Mouse (Mus musculus) brain, adult 2 months (tissue): Measurements from ENCODE around the gene Atad1.
"Not testable (repeated sequence)": the region's sequence is repeated elsewhere in the genome, so short reads cannot be mapped to it uniquely, and the experiment has no call there.

Experiments
- DNase-seq: peaks from one replicate; pipeline ENCODE4 v3.0.0; 2011; ENCODE audit warnings: low read depth, low spot score

Gene Atad1

DNA sequence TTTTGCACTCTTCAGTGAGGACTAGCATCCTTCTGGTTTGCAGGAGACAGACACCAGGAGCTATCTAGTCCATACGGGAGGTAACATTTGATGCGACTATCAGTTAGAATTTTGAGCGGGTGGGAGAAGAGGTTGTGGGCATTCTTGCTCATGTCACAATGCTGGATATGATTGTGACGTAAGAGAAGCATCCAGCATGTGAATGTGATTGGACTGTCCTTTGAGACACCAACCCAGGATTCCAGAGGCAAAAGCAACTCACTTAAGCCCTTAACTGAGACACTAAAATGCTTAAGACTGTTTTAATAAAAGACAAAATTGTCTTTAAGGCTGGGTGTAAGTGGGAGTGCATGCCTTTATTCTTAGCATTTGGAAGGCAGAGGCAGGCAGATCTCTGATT, at the start of gene Atad1:
Atad1 (minus strand) TSS at position 101 of the 400 bp plus-strand sequence.
- no peak for DNase-seq

DNA sequence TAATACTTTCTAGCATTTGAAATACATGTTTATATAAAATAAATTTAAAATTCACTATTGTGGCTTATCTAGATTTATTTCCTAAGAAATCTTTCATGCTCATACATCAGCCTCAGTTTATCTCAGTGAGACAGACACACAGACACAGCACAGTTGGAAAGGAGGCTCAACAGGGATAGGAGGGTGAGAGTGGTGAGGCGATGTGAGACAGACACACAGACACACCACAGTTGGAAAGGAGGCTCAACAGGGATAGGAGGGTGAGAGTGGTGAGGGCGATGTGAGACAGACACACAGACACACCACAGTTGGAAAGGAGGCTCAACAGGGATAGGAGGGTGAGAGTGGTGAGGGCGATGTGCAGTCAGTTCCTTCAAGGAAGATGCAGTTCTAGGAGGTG, 48.4 kb upstream of the Atad1 start:
- not testable (repeated sequence) for DNase-seq

DNA sequence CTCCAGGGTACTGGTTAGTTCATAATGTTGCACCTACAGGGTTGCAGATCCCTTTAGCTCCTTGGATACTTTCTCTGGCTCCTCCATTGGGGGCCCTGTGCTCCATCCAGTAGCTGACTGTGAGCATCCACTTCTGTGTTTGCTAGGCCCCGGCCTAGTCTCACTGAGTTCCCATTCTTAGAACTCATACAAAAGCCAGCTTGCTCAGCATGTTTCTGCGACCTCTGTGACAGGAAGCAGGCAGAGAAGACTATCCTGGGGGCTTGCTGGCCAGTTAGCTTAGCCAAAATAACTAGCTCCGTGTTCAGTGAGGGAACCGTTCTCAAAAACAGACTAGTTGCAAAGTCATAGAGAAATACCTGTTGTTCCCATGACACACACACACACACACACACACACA, 47.8 kb upstream of the Atad1 start:
- DNase-seq = peak; percentile 30

DNA sequence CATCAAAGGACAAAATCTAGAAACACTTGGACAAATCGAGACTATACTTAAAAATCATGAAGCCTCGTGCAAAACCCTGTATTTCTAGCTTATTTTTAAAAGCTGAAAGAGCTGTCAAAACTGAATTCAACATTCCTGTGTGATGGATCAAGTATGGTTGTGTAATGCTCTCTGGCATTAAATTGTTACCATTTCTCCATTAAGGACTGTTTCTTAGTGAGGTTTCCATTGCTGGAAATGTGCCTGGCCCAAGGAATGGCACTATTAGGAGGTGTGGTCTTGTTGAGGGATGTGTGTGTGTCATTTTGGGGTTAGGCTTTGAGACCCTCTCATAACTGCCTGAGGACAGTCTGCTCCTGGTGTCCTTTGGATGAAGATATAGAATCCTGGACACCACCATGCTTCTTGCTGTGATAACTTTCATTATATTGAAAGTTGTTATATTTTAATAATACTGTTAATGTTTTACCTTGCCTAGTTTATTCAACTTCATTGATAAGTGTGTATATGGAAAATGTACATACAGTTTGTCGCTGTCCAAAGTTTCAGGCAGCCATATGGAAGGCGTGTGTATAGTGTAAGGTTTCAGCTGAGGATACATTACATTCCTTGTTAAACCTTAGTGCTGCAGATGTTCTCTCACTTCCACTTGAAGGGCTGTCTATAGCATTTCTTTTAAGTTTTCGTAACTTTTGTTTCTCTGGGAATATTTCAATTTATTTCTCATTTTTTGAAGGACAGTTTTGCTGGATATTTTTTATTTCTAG, 41.9 kb upstream of the Atad1 start:
- no peak for DNase-seq

DNA sequence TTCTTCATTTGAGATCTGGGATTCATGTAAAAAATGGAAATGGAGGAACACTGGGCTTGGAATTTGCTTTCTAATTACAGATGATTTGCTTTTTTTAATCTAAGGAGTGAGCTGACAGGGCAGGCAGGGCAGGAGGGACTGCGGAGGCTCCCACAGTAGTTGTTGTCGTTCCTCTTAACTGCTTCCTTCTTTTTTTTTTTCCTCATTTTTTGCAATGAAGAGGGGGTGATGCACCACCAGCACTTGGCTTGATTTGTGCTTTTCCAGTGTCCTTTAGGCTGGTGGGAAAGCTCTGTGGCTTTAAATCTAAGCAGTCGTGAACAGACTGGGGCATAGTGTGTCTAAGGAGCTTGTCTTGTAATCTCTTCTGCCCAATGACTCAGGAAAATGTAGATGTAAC, 39.5 kb upstream of the Atad1 start:
- DNase-seq = no peak

DNA sequence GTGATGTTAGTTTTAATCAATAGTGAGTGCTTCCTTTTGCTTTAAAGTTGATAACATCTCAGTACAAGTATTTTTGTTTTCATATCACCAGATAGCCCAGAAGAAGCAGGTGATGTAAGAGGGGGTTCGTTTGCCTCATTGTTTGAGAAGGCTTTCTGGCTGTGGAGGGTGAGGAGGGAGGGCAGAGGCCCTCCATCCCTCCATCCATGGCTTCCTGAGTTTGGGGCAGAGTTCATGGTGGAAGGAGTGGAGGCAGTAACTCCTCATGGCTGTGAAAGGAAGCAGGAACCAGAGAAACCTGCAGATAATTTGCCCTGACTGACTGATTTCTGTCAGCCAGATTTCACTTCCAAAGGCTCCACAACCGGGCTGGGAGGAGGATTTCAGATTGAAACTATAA, 38.8 kb upstream of the Atad1 start:
- no peak for DNase-seq

DNA sequence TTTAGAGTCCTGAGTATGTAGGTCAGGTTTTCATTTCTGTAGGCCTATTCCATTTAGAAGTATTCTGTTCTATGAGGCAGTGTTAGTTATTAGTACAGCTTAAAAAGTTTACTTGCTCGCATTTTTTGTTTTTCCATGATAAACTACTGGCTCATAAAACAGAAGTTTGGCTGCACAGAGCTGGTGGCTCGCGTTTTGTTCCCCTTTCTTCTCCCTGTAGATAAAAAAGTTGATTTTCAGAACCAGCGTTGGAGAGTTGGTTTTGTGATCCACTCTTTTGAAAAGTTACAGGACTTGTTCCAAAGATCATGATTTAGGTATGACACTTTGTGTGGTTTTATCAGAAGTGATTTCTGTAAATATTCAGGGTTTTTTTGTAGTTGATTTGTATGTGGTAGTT, 22.9 kb upstream of the Atad1 start:
- no peak for DNase-seq

DNA sequence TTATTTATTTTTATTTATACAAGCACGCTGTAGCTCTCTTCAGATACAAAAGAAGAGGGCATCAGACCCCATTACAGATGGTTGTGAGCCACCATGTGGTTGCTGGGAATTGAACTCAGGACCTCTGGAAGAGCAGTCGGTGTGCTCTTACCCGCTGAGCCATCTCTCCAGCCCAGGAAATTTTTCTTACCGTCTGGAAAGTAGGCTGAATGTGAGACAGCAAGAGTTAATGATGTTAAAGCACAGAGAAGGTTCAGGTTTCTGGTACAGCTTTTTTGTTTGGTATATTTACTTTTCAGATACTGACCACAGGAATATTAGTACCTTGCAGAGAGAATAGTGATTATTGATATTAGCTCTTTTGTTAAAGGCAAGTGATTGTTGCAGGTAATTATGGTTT, 21.6 kb upstream of the Atad1 start:
- DNase-seq = no peak

DNA sequence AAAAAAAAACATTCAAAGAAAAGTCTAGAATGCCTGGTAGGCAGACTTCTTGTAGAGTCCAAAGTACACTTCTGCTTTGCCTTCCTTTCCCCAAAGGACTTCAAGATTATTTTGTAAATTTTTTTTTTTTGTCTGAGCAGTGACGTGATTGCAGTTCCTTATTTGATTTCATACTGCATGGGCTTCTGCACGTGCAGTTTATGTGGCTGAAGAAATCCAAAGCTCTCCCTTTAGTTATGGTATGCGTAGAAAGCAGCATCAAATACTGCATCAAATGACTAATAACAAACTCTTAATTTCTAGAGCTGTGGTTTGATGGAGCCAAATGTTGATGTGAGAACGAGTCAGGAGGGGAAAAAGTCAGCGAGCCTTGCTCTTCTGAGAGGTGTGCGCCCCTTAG, 20.9 kb upstream of the Atad1 start:
- DNase-seq = no peak

DNA sequence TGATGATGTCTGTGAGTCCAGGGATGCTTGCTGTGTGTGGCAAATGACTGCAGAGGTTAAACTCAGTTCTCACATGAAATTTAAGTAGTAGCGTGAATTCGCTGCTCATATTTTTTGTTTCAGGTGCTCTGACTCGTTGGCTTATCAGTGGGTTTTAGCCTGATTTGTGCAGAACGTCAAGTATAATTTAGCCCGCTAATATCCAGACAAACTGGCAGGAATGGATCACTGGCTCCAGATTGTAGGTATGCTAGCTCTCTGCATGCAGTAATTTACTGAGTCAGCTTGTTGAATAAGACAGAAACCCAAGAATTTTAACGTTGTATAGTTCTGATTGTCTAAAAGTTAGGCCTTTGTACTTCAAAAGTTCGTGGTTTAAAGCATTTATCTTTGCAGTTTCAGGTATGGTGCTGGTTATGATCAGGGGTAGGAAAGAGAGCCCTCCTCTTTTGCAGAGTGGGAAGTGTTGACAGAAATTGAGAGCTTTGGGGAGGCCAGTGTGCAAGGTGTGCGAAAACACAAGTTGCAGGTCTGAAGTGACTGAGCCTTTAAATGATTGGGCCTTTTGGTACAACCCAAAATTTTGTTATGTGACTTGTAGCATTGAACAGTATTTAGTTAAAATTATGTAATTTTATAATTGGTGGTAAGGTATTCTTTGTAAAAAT, 19.9 kb upstream of the Atad1 start:
- DNase-seq = no peak

DNA sequence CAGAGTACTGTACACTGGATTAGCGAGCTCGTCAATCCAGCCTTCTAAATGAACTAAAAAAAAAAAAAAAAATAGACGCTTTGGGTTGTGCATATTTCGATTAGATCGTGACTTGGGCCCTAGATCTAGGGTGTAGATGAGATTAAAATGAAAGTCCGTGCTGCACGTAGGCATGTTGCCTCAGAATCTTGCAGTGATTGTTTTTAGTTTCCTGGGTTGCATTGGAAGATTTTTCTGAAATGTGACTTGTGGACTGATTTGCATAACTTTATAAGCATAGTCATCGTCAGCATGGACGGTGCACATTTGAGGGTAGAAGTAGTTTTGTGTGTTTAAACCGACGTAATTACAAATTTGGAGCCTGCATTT, 19.2 kb upstream of the Atad1 start:
- DNase-seq = no peak

DNA sequence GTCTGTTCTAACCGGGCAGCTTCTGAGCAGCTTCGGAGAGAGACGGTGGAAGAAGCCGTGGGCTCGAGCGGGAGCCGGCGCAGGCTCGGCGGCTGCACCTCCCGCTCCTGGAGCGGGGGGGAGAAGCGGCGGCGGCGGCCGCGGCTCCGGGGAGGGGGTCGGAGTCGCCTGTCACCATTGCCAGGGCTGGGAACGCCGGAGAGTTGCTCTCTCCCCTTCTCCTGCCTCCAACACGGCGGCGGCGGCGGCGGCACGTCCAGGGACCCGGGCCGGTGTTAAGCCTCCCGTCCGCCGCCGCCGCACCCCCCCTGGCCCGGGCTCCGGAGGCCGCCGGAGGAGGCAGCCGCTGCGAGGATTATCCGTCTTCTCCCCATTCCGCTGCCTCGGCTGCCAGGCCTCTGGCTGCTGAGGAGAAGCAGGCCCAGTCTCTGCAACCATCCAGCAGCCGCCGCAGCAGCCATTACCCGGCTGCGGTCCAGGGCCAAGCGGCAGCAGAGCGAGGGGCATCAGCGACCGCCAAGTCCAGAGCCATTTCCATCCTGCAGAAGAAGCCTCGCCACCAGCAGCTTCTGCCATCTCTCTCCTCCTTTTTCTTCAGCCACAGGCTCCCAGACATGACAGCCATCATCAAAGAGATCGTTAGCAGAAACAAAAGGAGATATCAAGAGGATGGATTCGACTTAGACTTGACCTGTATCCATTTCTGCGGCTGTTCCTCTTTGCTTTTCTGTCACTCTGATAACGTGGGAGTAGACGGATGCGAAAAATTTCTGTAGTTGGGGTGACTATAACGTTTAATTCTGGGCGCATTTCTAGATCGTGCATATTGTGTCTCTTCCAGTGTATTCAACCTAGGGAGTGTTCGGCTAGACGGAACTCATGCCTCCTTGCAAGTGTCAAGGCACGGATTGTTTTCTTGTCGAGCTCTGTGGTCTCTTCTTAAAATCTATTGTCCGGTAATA, 18.5 kb upstream of the Atad1 start:
- DNase-seq = peak; percentile 73

DNA sequence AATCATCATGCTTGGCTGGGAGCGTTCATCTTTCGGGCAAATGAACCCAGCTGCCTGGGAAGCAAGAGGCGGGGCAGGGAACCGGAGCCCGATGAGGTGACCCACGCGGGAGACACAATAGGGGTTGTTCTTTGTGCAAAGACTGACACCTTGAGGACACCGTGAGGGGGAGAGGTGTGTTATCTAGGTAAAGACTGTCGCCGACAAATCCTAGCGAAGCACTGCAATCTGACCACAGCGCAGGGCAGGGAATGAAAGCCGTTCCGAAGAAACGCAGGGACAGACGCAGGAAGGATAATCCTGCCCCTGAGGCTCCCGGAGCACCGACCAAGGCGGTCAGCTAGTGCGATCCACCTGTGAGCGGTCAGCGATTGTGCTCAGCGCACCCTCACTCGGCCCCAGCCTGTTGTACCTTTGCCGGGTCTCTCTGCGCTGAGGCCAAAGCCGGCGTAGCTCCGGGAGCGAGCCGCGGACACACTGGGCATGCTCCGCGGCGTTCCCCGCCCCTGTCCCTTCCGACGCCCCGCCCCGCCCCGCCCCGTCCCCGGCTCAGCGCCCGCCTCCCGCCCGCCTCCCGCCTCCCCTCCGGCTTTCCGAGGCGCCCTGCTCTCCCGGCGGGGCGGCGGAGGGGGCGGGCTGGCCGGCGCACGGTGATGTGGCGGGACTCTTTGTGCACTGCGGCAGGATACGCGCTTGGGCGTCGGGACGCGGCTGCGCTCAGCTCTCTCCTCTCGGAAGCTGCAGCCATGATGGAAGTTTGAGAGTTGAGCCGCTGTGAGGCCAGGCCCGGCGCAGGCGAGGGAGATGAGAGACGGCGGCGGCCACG, 17.5 kb upstream of the Atad1 start, which contains the start of gene Pten:
Pten (plus strand) TSS at position 598 of the 826 bp plus-strand sequence.
- DNase-seq = peak; percentile 99

DNA sequence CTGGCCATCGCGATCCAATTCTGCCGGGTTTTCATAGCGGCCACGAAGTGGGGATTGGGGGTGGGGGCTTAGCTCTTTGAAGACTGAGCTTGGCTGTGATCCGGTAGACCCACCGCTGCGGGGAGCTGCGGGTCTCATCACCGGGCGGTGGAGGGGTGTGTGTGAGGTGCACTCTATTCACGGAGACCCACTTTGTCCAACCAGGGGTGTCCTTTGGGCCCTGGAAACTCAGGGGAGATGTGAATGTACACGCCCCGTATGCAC, 17.0 kb upstream of the Atad1 start:
- no peak for DNase-seq

DNA sequence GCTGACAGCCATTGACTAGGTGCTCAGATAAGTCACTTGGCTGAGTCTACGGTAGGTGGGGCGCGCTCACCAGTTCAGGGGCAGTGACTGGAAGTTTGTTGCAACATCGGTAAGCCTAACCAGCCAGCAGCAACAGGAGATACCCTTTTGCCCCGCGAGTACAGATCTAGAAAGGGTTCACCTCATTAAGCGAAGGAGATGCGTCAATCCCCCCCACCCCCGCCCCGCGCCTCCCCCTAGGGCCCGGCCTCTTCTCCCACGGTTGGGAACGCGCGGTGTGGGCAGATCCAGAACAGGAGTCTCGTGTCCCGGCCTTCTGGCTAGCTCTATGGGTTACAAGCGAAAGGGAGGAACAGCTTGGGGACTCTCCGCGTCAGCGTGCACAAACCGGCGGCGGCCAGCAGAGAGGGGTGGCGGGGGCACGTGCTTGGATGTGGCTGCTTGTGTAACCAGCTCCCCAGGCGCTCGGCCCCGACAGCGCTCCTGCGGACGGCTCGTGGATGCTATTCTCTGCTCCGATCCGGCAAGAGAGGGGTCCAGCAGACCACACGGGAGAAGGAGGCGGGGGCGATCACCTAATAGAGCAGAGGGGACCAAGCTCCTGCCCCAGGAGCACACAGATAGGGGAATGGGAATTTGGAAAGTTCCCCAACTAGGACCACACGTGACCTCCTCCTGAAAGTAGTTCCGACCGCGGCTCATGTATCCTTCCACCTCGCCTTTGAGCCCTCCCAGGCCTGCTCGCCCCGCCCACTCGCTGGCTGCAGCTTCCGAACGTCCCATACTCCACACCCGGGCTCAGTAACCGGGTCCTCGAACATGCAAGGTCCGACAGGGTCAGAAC, 16.4 kb upstream of the Atad1 start:
- peak; percentile 100 for DNase-seq

DNA sequence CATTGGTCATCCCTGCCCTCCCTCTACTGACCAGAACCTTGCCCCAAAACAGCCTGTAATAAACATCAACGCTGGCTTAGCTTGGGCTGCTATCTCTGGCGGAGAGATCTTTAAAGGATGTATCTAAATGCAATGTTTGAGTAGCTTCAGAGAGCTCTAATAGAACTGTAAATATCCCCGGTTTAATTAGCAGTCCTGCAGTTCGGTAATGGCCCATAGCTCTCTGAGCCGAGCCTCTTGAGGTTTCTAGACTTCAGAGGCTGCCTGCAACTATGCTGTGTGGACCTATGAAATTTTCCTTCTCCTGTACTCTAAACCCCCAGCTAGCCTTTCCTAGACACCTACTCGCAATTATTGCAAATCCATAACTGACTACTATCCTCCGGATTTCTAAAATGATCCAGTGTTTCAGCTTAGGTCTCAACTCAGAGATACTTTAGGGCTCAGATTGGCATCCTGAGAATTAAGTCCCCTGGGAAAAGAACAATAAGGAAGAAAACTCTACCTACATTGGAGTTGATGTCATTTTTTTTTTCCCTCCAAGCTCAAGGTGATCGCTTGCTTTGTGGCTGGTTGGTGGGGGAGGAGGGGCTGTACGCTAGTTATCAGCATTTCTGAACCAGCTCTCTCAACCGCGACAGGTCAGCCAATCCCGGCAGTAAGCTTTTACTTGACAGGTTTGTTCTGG, 15.7 kb upstream of the Atad1 start:
- DNase-seq = peak; percentile 29

DNA sequence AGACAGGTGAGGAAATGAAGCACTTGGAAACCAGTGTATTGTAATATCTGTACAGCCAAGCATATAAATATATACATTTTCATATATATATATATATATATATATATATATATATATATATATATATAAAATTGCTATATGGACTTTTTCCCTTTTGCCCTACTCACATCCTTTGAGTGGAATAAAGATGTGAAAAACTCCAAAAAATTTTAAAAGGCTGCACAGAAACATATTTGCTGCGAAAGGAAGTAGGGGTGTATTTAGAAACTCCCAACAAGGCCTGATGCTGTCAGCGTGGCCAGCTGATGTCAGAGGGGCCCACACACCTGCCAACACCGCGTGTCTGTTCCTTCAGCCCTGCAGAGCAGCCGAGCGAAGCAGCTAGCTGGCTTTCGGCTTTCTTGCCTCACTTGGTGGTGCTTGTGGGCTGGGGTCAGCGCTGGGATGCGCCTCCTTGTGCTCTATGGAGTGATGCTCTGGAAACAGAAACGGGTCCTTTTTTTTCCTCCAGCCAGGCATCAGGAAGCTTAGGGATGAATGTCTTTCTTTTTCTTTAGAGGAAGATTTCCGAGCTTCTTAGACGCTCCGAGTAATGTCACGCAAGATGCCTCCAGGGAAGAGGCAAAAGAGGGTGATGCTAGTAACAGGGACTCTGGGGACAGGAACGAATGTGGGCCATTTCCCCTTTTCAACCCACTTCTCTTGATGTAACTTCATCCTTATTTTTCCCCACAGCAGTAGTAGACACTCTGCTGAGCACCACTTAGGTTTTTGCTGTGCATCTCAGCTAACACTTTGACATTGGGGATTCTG, 14.8 kb upstream of the Atad1 start:
- DNase-seq = no peak

DNA sequence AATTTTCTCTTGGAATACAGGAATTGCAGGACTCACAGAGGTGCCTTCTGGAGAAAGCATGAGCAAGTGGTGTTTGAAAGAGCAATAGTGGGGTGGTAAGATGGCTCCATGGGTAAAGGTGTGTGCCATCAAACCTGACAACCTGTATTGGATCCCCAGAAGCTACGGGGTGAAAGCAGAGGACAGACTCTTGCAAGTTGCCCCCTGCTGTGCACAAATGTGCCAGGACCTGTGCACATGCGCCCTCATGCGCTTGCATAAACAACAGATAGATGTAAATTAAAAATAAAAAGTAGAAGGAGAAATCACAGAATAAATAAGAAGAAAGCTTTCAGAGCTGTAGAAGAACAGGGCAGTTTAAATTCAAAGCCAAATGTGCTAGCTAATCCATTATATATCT, 13.8 kb upstream of the Atad1 start:
- DNase-seq = no peak

DNA sequence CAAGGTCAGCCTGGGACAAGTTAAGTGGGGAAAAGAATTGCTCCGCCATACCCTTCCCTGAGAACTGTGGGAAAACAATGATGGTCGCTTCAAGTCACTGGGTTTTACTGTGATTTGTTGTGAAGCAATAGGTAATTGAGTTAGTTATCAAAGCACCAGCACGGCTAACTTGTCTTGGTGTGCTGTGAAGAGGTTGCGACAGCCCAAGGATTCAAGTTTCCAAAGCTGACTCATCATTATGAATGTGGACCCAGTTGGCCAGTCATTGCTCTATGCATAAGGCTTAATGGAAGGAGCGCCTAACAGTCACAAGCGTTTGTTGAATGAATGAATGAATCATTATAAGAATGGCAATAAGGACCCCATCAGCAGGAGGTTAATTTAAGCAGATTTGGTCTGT, 12.8 kb upstream of the Atad1 start:
- no peak for DNase-seq
